23 mouse cellular contexts compared by ENCODE assay signal in the genomic region with DNA sequence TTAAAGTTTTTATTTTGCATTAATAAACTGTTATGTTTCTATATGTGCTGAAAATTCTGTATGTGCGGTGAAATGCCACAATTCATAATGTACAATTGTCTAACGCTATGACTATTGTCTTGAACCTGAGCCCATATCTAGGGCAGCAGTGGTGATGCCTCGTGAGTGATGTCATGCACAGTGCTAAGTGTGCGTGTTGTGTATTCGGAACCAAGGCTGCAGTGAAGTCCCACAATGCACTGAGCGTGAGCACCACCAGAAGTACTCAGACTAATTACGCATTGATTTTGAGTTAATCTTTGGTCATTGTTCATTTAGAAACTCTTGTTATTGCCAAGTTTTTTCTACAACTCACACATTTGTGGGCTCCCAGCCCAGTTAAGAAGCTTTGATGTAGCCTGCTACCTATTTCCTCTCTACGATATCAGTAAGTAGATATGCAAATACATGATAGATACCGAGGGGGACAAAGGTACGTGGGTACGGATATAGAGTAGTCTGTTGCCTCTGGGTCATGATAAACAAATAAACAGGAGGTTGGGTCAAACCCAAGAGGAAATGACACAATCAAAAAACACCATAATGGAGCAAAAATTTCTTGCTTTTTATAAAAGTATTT. TPM values are rescaled to one million over a fixed set of nuclear protein-coding genes. Genes with fewer than 3 reads are reported as not detected.
DNase-seq lines count a peak whose midpoint lies in the region; ATAC-seq and TF ChIP-seq lines count a peak whose summit lies in the region.
"Had no signal": no experiment of that assay in that cellular context is flagged by ENCODE, and none has a peak within 500 bp of the region (broad histone marks: within the 10 kb centered on the region; RNA-seq: fewer than 3 reads in every experiment).

No protein-coding gene starts in this region.

- H3K4me2 ChIP-seq in forebrain, embryonic 14.5 days (ENCODE audit: low read length): no peak overlapping the region
- no peak overlapping the region for H3K4me2 ChIP-seq in forebrain, embryonic 15.5 days (replicated peaks)
- H3K4me2 ChIP-seq in liver, embryonic 11.5 days: no peak overlapping the region
- no peak overlapping the region for H3K4me2 ChIP-seq in intestine, postnatal 0 days (replicated peaks; ENCODE audit: low read depth)
- H3K4me2 ChIP-seq: forebrain, embryonic 13.5 days; hindbrain, embryonic 12.5 days; hindbrain, embryonic 15.5 days had no signal

- 67% methylated on average over 11 of the region's 11 CpGs for WGBS in forebrain, embryonic 14.5 days
- WGBS in forebrain, embryonic 15.5 days: 62% methylated on average over 11 of the region's 11 CpGs
- 28% methylated on average over 11 of the region's 11 CpGs for WGBS in liver, adult 2 months
- 72% methylated on average over 11 of the region's 11 CpGs for WGBS in liver, embryonic 11.5 days
- 57% methylated on average over 11 of the region's 11 CpGs for WGBS in intestine, postnatal 0 days

- peaks cover 8% of the 10 kb centered on the region for H3K27me3 ChIP-seq in forebrain, embryonic 14.5 days (replicated peaks; ENCODE audit: control insufficient read depth, insufficient read depth, low read length)
- H3K27me3 ChIP-seq in forebrain, embryonic 15.5 days: peaks cover 3% of the 10 kb centered on the region; the same call in 1 of the 2 replicates
- peaks cover 14% of the 10 kb centered on the region for H3K27me3 ChIP-seq in liver, adult 2 months (ENCODE audit: control insufficient read depth, insufficient read depth, low read length)
- H3K27me3 ChIP-seq in liver, embryonic 11.5 days (replicated peaks; ENCODE audit: control insufficient read depth, insufficient read depth, low read length): peaks cover 25% of the 10 kb centered on the region
- H3K27me3 ChIP-seq in intestine, postnatal 0 days (replicated peaks; ENCODE audit: control insufficient read depth, insufficient read depth, low read length): peaks cover 14% of the 10 kb centered on the region

- peak; percentile 22 for DNase-seq in forebrain, embryonic 14.5 days (ENCODE audit: low spot score)
- peak; percentile 78 for DNase-seq in liver, adult 2 months (ENCODE audit: extremely low read depth, low read depth, low spot score)
- DNase-seq in liver, embryonic 11.5 days (ENCODE audit: low spot score): no peak
- no peak for DNase-seq in right cerebral cortex, adult 18-20 months
- no peak for DNase-seq in embryo, embryonic 9.5 days (ENCODE audit: extremely low spot score)
- DNase-seq: adrenal gland, adult 2 months; adrenal gland, postnatal 14 days; cerebellum, adult 11-12 months; cerebellum, adult 8-10 months; cerebellum, postnatal 10 days; cerebellum, postnatal 36 days; embryo, embryonic 11 days; gastrocnemius, postnatal 25 days; heart, adult 2 months had no signal

- no peak for TF ChIP-seq POLR2A in liver, adult 2 months (IDR thresholded peaks at IDR 0.05; ENCODE audit: extremely low read depth, insufficient read depth, low read length)

- H3K4me1 ChIP-seq in forebrain, embryonic 14.5 days (ENCODE audit: control insufficient read depth, insufficient read depth, low read length): peaks cover 7% of the 10 kb centered on the region
- peaks cover 11% of the 10 kb centered on the region for H3K4me1 ChIP-seq in forebrain, embryonic 15.5 days
- H3K4me1 ChIP-seq in liver, adult 2 months (ENCODE audit: control insufficient read depth, insufficient read depth, low read length): peaks cover 3% of the 10 kb centered on the region; the same call in 1 of the 2 replicates
- no peaks in the 10 kb centered on the region for H3K4me1 ChIP-seq in liver, embryonic 11.5 days (replicated peaks; ENCODE audit: control insufficient read depth, insufficient read depth, low read length)
- H3K4me1 ChIP-seq in intestine, postnatal 0 days (replicated peaks; ENCODE audit: control insufficient read depth, insufficient read depth, low read length): peaks cover 5% of the 10 kb centered on the region; the same call in 1 of the 2 replicates

- H3K27ac ChIP-seq in forebrain, embryonic 14.5 days (ENCODE audit: low read depth, low read length): no peak overlapping the region
- no peak overlapping the region for H3K27ac ChIP-seq in forebrain, embryonic 15.5 days (replicated peaks)
- H3K27ac ChIP-seq in liver, adult 2 months (replicated peaks; ENCODE audit: insufficient read depth, low read depth, low read length): no peak overlapping the region
- no peak overlapping the region for H3K27ac ChIP-seq in liver, embryonic 11.5 days (ENCODE audit: low read depth, low read length)
- no peak overlapping the region for H3K27ac ChIP-seq in intestine, postnatal 0 days (ENCODE audit: low read depth, low read length)
- H3K27ac ChIP-seq: forebrain, embryonic 10.5 days; forebrain, embryonic 13.5 days; heart, adult 2 months; heart, embryonic 10.5 days; hindbrain, embryonic 12.5 days; hindbrain, embryonic 15.5 days had no signal

- no peaks in the 10 kb centered on the region for H3K36me3 ChIP-seq in forebrain, embryonic 14.5 days (ENCODE audit: control insufficient read depth, insufficient read depth, low read length)
- no peaks in the 10 kb centered on the region for H3K36me3 ChIP-seq in forebrain, embryonic 15.5 days
- H3K36me3 ChIP-seq in liver, adult 2 months (ENCODE audit: control insufficient read depth, insufficient read depth, low read length): no peaks in the 10 kb centered on the region
- H3K36me3 ChIP-seq in liver, embryonic 11.5 days (ENCODE audit: control insufficient read depth, insufficient read depth, low read length): no peaks in the 10 kb centered on the region
- no peaks in the 10 kb centered on the region for H3K36me3 ChIP-seq in intestine, postnatal 0 days (ENCODE audit: control insufficient read depth, insufficient read depth)
- H3K36me3 ChIP-seq: forebrain, embryonic 10.5 days; heart, embryonic 10.5 days; hindbrain, embryonic 12.5 days; hindbrain, embryonic 15.5 days had no signal

- H3K4me3 ChIP-seq in forebrain, embryonic 14.5 days (ENCODE audit: low read depth, low read length): no peak overlapping the region
- H3K4me3 ChIP-seq in forebrain, embryonic 15.5 days: no peak overlapping the region
- H3K4me3 ChIP-seq in liver, adult 2 months (ENCODE audit: insufficient read depth, low read depth, low read length): no peak overlapping the region
- H3K4me3 ChIP-seq in liver, embryonic 11.5 days (ENCODE audit: low read depth, low read length): no peak overlapping the region
- H3K4me3 ChIP-seq in intestine, postnatal 0 days (ENCODE audit: low read depth, low read length): no peak overlapping the region
- H3K4me3 ChIP-seq: forebrain, embryonic 10.5 days; forebrain, embryonic 13.5 days; heart, adult 2 months; heart, embryonic 10.5 days; hindbrain, embryonic 12.5 days; hindbrain, embryonic 15.5 days had no signal

- H3K9me3 ChIP-seq in forebrain, embryonic 14.5 days (replicated peaks; ENCODE audit: control insufficient read depth, low read length): no peaks in the 10 kb centered on the region
- no peaks in the 10 kb centered on the region for H3K9me3 ChIP-seq in forebrain, embryonic 15.5 days
- no peaks in the 10 kb centered on the region for H3K9me3 ChIP-seq in liver, embryonic 11.5 days (ENCODE audit: control insufficient read depth, low read length)
- H3K9me3 ChIP-seq in intestine, postnatal 0 days (ENCODE audit: control insufficient read depth): no peaks in the 10 kb centered on the region
- H3K9me3 ChIP-seq: forebrain, embryonic 10.5 days; forebrain, embryonic 13.5 days; heart, embryonic 10.5 days; hindbrain, embryonic 12.5 days; hindbrain, embryonic 15.5 days had no signal

- no peak for TF ChIP-seq CTCF in liver, adult 2 months (IDR thresholded peaks at IDR 0.05; ENCODE audit: low read depth, low read length)
- no peak for TF ChIP-seq CTCF in intestine, postnatal 0 days (IDR thresholded peaks at IDR 0.05; ENCODE audit: low read depth)

- no peaks in the 10 kb centered on the region for H3K79me2 ChIP-seq in liver, adult 2 months (ENCODE audit: control insufficient read depth, insufficient read depth, low read length)

- ATAC-seq in forebrain, embryonic 14.5 days: no peak
- no peak for ATAC-seq in forebrain, embryonic 15.5 days (replicated peaks)
- no peak for ATAC-seq in liver, embryonic 11.5 days (replicated peaks; ENCODE audit: low FRiP score)
- peak; percentile 83 for ATAC-seq in intestine, postnatal 0 days
- ATAC-seq: forebrain, embryonic 13.5 days had no signal

- H3K9ac ChIP-seq in forebrain, embryonic 14.5 days (ENCODE audit: low read length): no peak overlapping the region
- H3K9ac ChIP-seq in forebrain, embryonic 15.5 days (replicated peaks): no peak overlapping the region
- no peak overlapping the region for H3K9ac ChIP-seq in liver, adult 2 months (ENCODE audit: low read depth, low read length)
- H3K9ac ChIP-seq in liver, embryonic 11.5 days (ENCODE audit: low read depth, low read length): no peak overlapping the region
- H3K9ac ChIP-seq in intestine, postnatal 0 days (ENCODE audit: low read depth, low read length): no peak overlapping the region
- H3K9ac ChIP-seq: forebrain, embryonic 13.5 days; hindbrain, embryonic 12.5 days; hindbrain, embryonic 15.5 days had no signal

RNA-seq across cellular contexts. Expression of gene Ky, which starts 3.4 kb away (rescaled TPM):
- polyA plus RNA-seq in forebrain, embryonic 14.5 days (2014; fragmentation: Nextera tagmentation; extraction: Ambion mirVana): 0.30 and 0.31 TPM in 2 replicates
- polyA plus RNA-seq in forebrain, embryonic 15.5 days (2015; fragmentation: Nextera tagmentation; extraction: Ambion mirVana): 0.17 and 0.20 TPM in 2 replicates
- under 0.01 TPM in 1 of 2 replicates, not detected in the other for total RNA-seq in liver, adult 2 months (2014; rRNA removed)
- not detected in 2 replicates for polyA plus RNA-seq in liver, adult 2 months (2012; rRNA removed)
- polyA plus RNA-seq in liver, embryonic 11.5 days (2014; fragmentation: Nextera tagmentation; extraction: Ambion mirVana): not detected in 2 replicates
- 0.10 and 0.25 TPM in 2 replicates for polyA plus RNA-seq in intestine, postnatal 0 days (2015; fragmentation: Nextera tagmentation; extraction: Ambion mirVana)
- total RNA-seq: hematopoietic stem cell, adult 5-6 weeks; MEL had no signal

Comparison
In these comparisons a context has a peak if more than half of its experiments do, and no peak if none do; other contexts are left out.
1. DNase-seq: peak in forebrain, embryonic 14.5 days (single experiment) and liver, adult 2 months (single experiment); none in liver, embryonic 11.5 days (single experiment), right cerebral cortex, adult 18-20 months (single experiment) and embryo, embryonic 9.5 days (single experiment).